Mouse (Mus musculus) right cerebral cortex, postnatal 14 days (tissue): ENCODE measurements around the gene Rab35.
A peak's percentile ranks its signal among the peaks of the same experiment; 100 is the strongest.

Experiments
- DNase-seq: peaks from one replicate; pipeline ENCODE4 v3.0.0; 2022

Gene Rab35

DNA sequence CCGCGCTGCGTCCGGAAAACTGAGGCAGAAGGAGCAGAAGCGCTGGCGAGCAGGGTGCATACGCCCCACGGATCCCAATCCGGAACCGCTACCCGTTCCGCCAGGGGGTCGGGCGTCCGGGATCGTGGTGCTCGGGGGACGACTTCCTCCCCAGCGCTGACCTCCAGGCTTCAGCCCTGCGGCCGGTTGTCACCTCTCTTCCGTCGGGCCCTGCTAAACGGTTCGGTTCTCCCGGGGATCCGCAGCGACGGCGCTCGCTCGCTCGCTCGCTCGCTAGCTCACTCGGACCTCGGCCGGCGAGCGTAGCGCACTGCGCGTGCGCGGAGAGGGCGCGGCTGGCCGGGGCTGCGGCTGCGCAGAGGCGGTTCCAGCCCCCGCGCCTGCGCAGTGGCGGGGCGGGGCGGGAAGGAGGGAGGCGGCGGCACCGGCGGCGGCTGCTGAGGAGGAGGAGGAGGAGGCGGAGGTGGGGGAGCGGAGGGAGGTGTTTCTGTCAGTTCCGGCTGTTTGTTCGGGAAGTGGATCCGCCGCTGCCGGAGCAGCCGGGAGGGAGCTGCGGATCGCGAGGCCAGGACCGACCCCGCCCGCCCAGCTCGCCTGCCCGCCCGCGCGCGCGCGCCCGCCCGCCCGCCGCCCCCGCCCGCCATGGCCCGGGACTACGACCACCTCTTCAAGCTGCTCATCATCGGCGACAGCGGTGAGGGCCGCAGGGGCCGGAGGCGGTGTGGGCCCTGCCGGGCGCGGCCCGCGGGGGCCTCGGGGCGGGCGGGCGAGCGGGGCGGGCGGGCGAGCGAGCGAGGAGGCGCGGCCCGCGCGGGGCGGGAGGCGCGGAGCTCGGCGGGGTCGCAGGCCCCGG lies at the start of gene Rab35:
Rab35 (plus strand) TSS at position 404 of the 853 bp plus-strand sequence.
- DNase-seq = peak; percentile 91

GRCm38 (mm10) chr5:115585616-115586015 lies 46.1 kb upstream of the Rab35 start:
- no peak for DNase-seq

DNA sequence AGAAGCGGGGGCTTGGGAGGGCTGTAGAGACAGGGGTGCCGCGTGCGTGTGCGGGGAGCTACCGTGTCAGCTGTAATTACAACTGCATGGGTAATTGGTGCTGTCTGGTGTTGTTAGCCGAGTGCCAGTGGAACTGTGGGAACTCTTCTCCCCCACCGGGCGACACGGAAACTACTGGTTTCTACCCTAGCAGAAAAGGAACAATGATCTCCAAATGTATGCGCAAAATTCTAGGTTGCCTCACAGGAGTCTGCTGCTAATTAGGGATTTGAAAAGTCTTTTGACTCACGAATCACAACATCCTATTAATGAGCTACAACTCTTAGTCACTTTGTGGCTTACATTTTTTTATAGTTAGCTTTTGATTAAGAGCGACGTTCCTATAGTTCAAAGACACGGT lies 45.5 kb upstream of the Rab35 start:
- DNase-seq = no peak

DNA sequence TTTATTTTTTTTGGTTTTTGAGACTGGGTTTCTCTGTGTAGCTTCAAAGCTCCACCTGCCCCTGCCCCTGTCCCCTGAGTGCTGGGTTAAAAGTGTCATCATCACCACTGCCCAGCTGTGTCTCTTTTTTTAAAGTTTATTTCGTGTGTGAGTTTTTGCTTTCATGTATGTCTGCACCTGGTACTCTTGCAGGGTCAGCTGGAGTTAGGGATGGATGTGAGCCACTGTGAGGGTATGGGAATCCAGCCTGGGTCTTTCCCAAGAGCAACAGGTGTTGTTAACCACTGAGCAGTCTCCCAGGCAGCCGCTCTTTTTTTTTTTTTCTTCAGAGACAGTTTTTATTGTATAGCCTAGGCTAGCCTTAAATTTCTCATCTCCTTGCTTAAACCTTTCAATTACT lies 44.9 kb upstream of the Rab35 start:
- DNase-seq = no peak

- DNase-seq = no peak
Observed at GRCm38 (mm10) chr5:115591028-115591427, 40.7 kb upstream of the Rab35 start.

GRCm38 (mm10) chr5:115591506-115591905 lies 40.2 kb upstream of the Rab35 start:
- no peak for DNase-seq

DNA sequence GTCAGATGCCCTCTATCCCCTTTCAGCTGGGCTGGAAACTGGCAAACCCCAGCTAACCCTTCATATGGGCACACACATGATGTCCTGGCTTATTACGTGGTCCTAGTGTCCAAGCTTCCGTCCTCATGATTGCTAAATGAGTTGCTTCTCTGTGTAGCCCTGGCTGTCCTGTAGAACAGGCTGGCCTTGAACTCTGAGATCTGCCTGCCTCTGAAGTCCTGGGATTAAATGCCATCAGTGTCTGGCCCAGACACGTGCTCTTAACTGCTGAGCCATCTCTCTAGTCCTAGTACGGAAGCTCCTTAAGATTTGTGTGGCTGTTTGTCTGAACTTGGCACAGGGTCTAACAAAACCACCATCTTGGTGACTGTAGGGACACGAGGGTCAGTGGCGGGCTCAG lies 28.1 kb upstream of the Rab35 start:
- DNase-seq = no peak

DNA sequence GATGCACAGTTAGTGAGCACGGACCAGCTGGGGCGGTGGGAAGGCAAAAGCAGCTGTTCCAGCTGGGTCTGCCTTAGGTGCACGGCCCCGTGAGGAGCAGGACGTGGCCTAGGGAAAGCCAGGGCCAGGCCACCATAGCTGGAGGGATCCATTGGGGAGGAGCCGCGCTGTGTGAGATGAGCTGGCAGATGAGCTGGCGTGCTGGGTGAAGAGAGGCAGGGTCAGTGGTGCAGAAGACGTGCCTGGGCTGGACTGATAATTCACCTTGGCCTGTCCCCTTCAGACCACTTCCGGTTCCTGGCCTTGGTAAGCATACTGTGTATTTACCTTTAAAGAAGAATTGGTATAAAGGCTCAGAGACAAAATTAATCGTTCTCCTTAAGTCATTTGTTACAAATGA lies 20.1 kb upstream of the Rab35 start:
- DNase-seq = no peak

DNA sequence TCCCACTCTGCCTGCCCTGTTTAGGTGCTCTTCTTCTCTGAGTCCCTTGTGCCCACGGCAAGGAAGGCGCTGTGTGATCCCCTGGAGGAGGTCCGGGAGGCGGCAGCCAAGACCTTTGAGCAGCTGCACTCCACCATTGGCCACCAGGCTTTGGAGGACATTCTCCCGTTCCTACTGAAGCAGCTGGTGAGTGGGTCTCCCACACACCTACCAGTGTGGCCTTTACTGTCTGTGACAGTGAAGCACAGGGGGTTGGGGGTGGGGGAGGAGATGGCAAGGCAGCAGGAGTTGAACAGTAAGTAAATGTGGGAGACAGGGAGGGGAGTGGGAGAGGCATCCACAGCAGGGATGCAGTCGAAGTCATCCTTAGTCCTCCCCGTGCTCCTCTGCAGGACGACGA lies 18.4 kb upstream of the Rab35 start:
- no peak for DNase-seq

- peak; percentile 64 for DNase-seq
Observed at GRCm38 (mm10) chr5:115614948-115615347, 16.8 kb upstream of the Rab35 start.

DNA sequence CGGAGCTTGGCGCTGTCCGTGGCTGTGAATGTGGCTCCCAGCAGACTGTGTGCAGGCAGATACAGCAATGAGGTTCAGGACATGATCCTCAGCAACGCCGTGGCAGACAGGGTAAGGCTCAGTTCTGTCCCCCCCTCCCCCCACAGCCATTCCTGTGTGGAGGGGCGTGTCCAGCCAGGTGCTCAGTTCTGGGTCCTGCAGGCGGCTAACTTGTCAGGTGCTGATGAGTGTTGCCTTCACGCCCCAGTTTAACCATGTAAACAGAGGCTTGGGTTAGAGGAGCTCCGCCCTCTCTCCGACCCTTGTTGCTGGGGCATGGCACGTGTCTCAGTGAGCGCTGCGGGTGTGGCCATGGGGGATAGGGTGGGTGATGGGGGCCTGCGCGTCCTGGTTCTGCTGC lies 12.0 kb upstream of the Rab35 start:
- no peak for DNase-seq

DNA sequence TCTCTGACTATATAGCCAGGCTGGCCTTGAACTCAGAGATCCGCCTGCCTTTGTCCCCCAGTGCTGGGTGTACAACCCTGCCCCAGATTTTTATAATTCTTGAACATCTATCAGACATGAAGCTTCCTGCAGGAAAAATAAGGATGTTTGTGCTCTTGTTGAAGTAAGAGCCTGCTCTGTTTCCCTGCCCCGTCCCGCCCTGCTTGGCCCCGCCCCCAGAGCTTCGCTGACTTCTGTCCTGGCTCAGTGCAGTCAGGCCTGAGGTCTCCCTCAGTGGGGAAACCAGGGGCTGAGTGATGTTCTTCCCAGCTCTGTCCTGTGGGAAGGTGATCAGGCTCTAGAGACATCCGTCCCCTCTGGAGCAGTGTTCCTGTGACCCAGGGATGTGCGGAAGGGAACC lies 9.0 kb upstream of the Rab35 start:
- DNase-seq = no peak

GRCm38 (mm10) chr5:115623694-115624440 lies 7.8 kb upstream of the Rab35 start:
- no peak for DNase-seq

DNA sequence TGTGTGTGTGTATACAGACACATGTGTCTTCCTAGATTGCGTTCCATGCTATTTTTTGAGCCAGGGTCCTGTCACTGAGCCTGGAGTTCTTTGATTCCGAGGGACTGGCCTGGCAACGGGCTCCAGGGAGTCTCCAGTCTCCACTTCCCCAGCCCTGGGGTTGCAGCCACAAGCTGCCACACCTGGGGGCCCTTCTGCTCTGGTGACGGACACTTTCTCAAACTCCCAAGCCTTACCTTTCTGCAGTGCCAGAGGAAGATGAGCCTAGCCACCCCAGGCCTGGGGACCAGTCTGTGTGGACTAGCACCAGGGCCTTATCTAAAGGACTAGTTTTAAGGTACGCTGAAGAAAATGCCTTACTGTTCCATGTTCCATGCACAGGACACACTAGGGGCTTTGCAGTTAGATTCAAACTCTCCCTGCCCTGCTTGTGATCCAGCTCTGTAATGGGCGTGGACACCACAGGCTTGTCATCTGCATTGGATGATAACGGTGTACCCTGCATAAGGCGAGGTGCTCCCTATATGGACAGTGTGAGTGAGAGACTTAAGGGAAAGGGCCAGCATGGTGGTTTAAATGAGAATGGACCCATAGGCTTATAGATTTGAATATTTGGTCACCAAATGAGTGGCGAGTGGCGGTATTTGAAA lies 5.3 kb upstream of the Rab35 start:
- no peak for DNase-seq

GRCm38 (mm10) chr5:115628083-115628482 lies 3.6 kb upstream of the Rab35 start:
- no peak for DNase-seq

- no peak for DNase-seq
Observed at GRCm38 (mm10) chr5:115629672-115630071, 2.0 kb upstream of the Rab35 start.

DNA sequence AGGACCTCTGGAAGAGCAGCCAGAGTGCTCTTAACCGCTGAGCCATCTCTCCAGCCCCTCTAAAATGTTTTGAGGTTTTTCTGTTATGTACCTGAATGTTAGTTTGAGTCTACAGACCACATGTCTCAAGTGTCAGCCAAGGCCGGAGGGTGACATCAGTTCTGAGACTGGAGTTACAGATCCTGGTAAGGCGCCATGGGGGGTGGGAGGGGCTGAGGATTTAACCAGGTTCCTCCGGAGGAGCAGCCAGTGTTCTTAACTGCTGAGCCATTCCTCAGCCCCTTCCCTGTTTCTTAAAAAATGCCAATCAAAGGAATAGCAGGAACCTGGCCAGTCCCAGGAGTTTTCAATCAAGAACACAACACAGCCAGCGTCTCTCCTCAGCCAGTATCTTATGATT lies 1.4 kb upstream of the Rab35 start:
- no peak for DNase-seq

DNA sequence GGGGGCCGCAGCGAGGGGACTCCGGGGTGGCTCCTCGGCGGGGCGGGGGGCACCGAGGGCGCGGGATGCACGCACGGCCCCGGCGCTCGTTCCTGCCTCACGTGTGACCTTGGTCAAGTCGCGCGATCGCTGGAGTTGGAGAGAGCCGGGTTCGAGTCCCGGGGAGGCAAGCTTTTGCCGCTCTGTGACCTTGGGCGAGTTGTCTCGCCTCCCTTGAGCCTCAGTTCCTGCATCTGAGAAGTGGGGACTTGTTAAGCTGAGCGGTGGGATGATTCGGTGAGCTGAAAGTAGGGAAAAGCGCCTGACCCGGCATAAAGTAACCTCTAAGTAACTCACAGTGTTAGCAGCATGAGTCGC lies 628 bp downstream of the Rab35 start:
- DNase-seq = peak; percentile 56

DNA sequence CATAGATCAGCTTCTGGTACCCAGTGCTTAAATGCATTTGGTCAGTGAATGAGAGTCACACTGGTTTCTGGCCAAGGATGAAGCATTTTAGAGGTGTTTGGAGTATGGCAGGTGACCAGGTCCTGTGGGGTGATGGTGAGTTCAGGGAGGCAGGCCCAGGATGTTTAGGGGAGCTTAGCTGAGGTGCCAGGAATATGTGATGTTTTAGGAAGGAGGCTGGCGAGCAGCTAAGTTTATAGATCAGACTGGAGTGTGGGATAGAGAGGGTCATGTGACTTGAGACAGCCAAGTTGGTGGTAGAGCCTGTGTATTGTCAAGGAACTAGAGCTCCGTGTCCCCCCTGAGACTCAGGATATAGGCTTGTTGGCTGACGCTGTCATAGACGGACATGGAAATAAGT lies 1.4 kb downstream of the Rab35 start:
- DNase-seq = no peak

DNA sequence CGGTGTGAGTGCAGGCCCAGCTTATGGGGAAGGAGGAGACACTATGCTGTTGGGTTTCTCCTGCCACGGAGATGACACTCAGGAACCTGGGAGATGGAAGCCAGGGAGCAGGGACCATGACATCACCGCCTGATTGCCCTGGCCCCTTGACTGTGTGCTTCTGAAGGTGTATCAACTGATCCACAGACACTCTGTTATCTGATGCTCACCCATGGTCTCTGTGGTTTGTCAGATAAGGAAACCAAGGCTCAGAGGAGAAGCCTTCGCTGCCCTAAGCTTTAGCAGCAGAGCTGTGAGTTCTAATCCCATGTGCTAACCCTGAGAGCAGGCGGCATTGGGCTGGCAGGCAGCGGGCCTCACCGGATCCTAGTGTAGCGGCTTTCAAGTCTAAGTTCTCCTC lies 2.3 kb downstream of the Rab35 start:
- no peak for DNase-seq

- DNase-seq = no peak
Observed at GRCm38 (mm10) chr5:115635536-115635935, 3.8 kb downstream of the Rab35 start.

DNA sequence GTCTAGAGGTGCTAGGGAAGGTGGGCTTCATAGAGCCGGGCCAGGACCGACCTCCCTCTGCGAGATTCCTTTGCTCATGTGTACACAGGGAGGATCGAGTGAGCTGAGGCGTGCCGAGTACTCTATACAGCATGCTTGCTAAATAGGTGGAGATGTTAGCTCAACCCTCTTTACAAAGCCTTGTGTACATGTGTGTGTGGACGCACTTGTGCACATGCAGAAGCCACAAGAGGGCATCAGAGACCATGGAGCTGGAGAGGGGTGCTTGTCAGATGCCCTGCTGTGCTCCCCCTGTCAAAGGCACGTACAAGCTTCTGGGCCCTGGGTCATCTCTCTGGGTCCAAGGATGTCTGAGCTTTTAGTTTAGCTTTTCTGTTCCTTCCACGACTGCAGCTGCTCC lies 12.5 kb downstream of the Rab35 start:
- no peak for DNase-seq

DNA sequence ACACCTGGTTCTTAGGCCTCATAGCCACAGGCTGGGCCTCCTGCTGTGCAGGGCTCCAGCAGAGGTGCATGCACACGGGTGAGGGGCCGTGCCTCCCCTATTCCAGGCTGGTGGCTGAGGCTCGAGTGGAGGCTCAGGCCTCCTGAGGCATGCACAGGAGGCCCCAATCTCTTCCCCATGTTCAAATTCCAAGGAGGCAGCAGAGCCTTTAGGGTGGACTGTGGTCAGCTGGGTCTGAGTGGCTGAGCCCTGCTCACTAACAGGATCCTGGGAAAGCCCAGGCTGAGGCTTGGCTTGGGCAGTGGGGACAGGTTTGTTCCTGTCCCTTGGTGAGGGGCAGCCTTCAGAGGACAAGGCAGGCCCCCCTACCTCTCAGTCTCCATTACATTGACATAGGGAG lies 17.2 kb downstream of the Rab35 start:
- DNase-seq = no peak

GRCm38 (mm10) chr5:115649699-115650098 lies 18.0 kb downstream of the Rab35 start:
- DNase-seq = no peak
